Mouse (Mus musculus) hematopoietic stem cell, adult 5-6 weeks (primary cell): ENCODE results near the gene Cfap299. TPM values are rescaled to one million over a fixed set of nuclear protein-coding genes. Genes with fewer than 3 reads are reported as not detected.
"Not testable (repeated sequence)": the region's sequence is repeated elsewhere in the genome, so short reads cannot be mapped to it uniquely, and the experiment has no call there.

Experiments used
- ATAC-seq, 2 experiments: fragments of 125-278 bp in 1 of 2; replicated peaks in 1 of 2; 2 replicates each; pipeline ENCODE4 v1.8.0; 2016 to 2017; ENCODE audit warnings: inconsistent platforms in 2 of 2, mild to moderate bottlenecking in 2 of 2, moderate number of reproducible peaks in 2 of 2, low read depth in 1 of 2, moderate TSS enrichment in 1 of 2; ENCODE audit not compliant: low FRiP score in 2 of 2, poor library complexity in 2 of 2, severe bottlenecking in 2 of 2, insufficient read depth in 1 of 2, low TSS enrichment in 1 of 2
- total RNA-seq: library from RNA; stranded (forward); fragments of 172-1452, 232-1000 nt; gene quantifications from 2 replicates; pipeline ENCODE4 v1.2.3, GENCODE M21; 2017

Cfap299 gene
- total RNA-seq, 1 experiment from 2014 or later: not detected

DNA sequence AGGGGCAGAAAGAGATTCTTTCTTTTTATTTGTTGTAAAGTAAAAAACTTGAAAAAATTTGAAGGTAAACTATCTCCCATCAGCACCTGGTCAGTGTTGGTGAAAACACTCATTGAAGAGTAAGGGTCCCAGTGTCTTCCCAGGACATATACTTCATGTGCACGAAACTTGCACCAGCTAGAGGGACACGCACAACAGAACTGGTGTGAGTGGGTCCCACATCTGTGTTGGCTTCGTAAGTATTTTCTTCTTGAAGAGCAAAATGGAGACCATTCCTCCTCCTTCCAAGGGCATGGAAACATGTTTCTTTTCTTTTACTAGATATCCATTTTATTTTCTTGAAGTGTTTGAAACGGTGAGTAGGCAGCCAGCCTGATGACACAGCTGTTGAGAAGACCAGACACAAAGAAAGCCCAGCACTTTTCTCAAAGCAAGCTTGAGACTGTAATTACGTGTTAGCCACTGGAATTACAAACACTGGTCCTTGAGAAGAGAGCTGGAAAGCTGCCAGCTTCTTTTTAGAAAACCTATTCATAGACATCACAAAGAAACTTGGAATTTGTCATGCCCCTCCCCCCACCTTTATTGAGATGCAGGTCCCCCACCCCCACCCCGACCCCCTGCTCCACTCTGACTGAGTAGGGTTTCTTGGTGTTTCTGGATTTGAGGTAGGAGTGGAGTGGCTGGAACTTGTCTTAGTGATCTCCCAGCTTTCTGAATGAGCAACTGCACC, 237.5 kb downstream of the Cfap299 start:
- ATAC-seq: no peak

- no peak for ATAC-seq
These were observed 239.4 kb downstream of the Cfap299 start for GRCm38 (mm10) chr5:98568481-98568880.

DNA sequence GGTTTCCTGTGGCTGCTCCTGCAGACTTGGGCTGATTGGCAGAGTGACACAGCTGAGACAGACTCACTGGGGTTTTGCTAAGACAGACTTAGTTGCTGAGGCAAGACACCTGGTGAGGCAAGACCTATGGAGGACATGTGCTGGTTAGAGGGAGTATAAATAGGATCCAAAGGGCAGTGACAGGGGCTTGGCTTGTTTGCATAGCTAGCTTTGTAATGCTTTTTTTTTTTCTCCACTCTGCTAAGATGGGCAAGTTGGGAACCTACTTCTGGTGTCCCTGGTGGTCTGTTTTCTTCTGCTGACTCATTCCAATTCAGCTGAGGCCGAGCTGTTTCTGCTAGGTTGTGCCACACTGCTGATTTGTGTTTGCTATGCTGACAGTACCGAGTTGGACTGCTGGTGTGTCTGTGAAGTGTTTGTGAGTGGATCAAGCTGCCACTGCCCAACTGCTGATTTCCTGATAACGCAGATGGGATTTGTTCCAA, 240.0 kb downstream of the Cfap299 start:
- peak; percentile 68 to 76 for ATAC-seq

GRCm38 (mm10) chr5:98572392-98572791, 243.3 kb downstream of the Cfap299 start:
- no peak for ATAC-seq

DNA sequence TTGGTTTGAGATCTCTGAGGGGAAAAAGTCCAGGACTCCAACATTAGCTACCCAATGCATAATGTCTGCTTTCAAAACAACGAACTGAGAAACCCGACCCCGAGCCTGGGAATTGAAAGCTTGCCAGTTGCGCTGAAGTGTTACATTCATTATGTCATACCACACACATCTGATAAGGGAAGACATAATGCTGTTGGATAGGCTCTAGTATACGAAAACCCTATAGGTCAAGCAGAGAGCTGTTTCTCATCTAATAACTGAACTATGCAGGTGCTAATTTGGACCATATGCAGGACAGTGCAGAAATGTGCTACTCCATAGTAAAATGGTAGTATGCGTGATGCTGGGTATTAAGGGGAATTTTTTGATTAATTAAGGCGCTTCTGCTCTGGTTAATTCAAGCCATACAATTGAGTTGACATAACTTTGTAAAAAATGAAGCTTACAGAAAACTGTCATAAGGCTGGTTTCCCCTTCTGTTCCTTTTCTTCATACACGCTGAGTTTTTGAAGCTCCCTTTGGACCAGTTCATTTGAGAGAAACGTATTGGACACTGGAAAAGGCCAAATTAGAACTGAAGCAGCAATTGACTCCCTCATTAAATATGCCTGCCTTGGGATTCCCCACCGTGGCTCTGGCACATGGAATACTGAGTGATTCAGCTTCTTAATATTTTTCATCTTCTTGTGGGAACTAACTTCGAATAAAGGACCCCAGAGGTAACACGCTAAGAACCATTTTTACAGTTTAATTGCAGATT, 245.8 kb downstream of the Cfap299 start:
- no peak for ATAC-seq

GRCm38 (mm10) chr5:98575471-98575834, 246.3 kb downstream of the Cfap299 start:
- no peak for ATAC-seq

GRCm38 (mm10) chr5:98576538-98576937, 247.4 kb downstream of the Cfap299 start:
- not testable (repeated sequence) for ATAC-seq

DNA sequence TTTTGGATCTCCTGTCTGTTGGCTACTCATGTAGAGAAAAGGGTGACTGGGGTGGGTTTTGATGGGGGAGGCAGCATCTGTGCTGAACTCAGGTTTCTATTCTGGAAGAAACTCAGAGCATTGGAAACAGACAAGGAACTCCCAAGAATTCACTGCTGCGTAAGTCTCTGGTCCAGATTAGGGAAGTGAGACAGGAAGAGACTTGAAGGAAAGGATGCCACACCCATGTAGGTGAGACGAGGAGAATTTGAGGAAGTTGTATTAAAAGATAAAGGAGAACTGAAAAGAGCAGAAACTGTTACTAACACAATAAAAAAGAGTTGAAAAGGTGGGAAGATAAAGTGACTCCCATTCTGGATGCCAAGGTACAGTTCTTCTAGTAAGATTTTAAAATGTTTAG, 249.3 kb downstream of the Cfap299 start:
- peak in 1 of 2 experiments; percentile 53; a peak in 2 of 4 replicates for ATAC-seq

DNA sequence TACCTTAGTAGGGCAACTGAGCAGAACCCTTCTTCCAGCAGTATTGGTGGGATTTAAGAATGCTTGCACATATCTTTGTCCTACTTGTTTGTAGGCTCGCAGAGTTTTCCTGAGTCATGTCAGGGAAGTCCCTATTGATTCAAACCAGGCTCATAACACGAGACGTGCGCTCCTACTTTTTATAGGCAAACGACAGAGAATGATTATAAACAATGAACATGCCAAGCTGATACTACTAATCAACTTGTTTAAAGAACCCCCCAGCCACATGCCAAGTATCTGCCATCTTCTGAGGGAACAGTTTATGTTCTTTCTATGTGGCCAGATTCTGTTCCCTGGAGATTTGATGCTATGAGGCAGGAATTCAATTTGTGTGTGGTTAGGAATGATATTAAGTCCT, 251.7 kb downstream of the Cfap299 start:
- no peak for ATAC-seq

DNA sequence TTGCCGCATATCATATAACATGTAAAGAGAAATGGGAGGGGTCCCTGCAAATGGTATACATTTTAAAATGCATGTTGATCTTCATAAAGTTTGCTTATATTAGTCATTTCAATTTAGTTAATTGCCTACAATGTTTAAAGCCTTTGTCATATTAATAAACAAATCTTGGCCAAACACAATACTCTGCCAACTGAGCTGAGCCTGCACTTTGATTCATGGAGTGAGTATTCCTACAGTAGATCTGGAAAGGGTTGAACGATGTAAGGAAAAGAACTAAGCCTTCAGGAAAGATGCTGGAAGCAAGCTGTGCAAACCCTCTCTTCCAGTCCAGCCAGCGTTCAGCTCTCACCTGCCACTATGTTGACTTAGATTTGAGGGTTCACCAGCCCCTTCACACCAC, 252.9 kb downstream of the Cfap299 start:
- no peak for ATAC-seq

DNA sequence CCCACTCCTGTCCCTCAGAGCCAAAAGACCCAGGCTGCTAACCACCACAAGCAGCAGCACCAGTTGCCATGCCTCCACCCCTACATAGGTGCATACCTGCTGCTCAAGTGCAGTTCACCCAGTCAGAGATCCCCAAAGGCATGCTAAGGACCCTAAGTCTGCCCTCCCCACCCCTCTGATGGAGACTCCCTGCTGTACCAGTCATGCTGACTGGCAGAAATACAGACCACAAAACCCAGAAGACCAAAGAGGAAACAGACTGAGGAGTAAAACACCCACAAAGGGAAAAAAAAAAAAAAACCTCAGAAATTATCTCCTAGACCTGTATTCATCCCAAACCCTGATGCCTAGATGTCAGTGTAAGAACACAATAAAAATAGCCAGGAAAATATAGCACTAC, 256.8 kb downstream of the Cfap299 start:
- ATAC-seq: peak; percentile 93 to 97

GRCm38 (mm10) chr5:98613511-98613910, 284.4 kb downstream of the Cfap299 start:
- ATAC-seq: no peak

GRCm38 (mm10) chr5:98616902-98617301, 287.8 kb downstream of the Cfap299 start:
- ATAC-seq: no peak

GRCm38 (mm10) chr5:98617416-98617815, 288.3 kb downstream of the Cfap299 start:
- no peak for ATAC-seq

- ATAC-seq: no peak
These were observed 321.2 kb downstream of the Cfap299 start for GRCm38 (mm10) chr5:98650345-98650744.

DNA sequence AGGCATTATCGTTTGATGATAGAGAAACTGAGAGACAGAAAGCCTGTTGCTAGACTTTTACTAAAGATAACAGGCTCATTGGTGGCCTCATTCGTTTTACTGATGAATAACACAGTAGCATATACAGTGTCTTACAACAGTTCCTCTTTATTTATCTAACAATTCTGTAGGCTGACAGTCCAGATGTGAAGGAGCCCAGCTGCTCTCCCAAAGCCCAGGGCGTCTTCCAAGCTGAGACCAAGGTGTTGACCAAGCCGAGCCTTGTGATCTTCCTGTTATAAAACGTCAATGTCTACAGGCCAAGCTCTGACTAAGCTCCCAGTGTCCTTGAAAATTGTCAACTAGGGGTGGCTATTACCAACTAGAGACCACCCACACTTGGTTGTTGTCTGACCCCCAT, 321.9 kb downstream of the Cfap299 start:
- no peak for ATAC-seq

DNA sequence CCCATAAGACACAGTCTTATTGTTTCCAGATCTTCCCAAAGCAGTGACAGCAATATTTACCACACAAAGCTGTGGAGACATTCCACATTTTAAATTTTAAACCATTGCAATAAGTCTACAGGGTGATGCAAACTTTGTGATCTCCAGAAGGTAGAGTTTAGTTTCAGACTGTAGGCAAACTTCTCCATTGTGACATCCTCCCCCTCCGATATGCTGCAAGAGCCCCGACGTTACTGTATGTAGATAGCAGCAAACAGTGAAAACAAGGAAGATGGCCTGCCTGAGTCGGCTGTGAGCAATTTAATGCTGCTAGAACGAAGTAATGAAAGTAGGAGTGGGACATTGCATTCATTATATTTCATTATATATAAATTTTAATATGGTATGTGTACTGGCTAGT, 359.1 kb downstream of the Cfap299 start:
- ATAC-seq: no peak

- ATAC-seq: peak; percentile 86
These were observed 363.0 kb downstream of the Cfap299 start for GRCm38 (mm10) chr5:98692070-98692469.

GRCm38 (mm10) chr5:98696336-98696735, 367.2 kb downstream of the Cfap299 start:
- ATAC-seq: no peak
